Mouse (Mus musculus) natural killer cell, adult 2 months (primary cell): Measurements from ENCODE around the gene Drd1.

ENCODE experiments used
- DNase-seq, 2 experiments: peaks; one replicate each; pipeline ENCODE4 v3.0.0; 2022; ENCODE audit warnings: low spot score in 2 of 2

The Drd1 gene

GRCm38 (mm10) chr13:54055448-54055861, at the start of gene Drd1:
Drd1 (minus strand) TSS chr13:54055705.
- DNase-seq: peak; percentile 34 to 73

- no peak for DNase-seq
Observed at GRCm38 (mm10) chr13:54103866-54104265, 48.4 kb upstream of the Drd1 start.

DNA sequence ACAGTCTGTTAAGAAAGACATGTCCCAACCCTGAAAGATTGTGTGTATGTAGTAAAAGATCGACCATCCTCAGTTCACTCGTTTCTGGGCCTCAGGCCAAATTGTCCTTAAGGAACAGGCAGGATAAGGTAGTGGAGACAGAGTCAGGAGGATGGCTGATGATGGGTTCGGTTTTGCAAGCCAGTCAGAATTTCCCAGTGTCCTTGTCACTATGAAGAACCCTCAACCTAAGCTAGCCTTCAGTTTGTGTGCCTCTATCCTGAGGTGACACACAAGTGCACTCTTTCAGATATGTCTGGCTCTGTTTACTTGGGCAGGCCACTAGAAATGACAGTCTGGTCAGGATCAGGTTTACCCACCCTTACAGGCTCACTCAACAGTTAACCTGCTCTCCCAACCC, 47.8 kb upstream of the Drd1 start:
- no peak for DNase-seq

GRCm38 (mm10) chr13:54102061-54102460, 46.6 kb upstream of the Drd1 start:
- no peak for DNase-seq

GRCm38 (mm10) chr13:54101031-54101820, 45.7 kb upstream of the Drd1 start:
- DNase-seq: no peak

- no peak for DNase-seq
Observed at GRCm38 (mm10) chr13:54097797-54098196, 42.3 kb upstream of the Drd1 start.

- DNase-seq: no peak
Observed at GRCm38 (mm10) chr13:54097227-54097626, 41.7 kb upstream of the Drd1 start.

- DNase-seq: no peak
Observed at GRCm38 (mm10) chr13:54095721-54096120, 40.2 kb upstream of the Drd1 start.

GRCm38 (mm10) chr13:54094963-54095362, 39.5 kb upstream of the Drd1 start:
- DNase-seq: no peak

DNA sequence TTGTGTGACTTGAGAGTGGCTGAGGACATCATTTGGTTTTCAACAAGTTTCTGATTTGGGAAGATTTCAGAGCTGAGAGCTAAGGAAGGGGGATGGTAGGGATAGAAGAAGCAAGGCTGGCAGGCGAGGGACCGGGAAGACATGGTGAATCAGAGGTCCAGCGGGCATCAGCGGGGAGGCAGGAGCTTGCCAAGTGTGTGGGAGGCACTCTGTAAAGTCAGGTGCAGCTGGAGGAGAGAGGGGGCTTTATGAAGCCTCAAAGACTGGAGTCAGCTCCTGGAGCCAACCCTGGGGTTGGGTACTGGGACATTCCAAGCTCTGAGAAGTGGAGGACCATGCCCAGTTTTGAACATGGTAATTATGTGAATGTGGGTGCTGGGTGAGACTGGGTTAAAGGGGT, 38.8 kb upstream of the Drd1 start:
- DNase-seq: no peak

DNA sequence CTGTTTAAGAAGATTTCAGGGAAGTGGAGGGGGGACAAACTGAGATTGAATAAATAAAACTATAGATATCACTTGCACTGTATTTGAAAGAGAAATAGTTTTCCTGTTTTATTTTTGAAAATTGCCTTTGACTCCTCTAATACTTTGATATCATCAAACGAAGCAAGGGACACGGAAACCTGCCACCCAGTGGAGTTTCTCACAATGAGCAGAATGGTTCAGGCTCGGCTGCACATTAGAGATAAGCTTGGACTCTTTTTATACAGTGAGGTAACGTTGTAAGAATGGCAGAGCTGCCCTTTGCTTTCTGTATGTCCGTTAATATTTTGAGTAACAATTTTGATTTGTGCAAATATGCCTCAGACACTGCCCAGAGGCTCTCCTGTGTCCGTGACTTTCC, 36.2 kb upstream of the Drd1 start:
- DNase-seq: no peak

GRCm38 (mm10) chr13:54085266-54085665, 29.8 kb upstream of the Drd1 start:
- no peak for DNase-seq

GRCm38 (mm10) chr13:54084826-54085225, 29.3 kb upstream of the Drd1 start:
- DNase-seq: no peak

DNA sequence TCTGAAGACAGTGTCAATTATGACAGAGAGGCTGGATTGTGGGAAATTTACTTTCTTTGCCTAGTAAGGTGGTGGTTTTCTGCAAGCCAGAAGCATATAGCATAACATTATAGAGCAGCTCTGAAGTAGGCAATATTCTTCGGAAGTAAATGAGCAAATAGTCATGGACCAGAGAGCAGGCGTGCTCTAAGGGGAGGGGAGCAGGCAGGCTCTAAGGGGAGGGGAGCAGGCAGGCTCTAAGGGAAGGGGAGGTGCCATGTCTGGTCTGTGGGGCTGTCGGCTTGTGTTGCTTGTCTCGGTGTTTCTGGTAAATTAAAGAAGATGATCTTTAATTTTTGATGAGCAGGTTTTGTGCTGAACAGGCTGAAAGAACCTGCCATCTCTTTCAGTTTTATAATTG, 28.7 kb upstream of the Drd1 start:
- DNase-seq: no peak

GRCm38 (mm10) chr13:54082946-54083345, 27.4 kb upstream of the Drd1 start:
- DNase-seq: no peak

DNA sequence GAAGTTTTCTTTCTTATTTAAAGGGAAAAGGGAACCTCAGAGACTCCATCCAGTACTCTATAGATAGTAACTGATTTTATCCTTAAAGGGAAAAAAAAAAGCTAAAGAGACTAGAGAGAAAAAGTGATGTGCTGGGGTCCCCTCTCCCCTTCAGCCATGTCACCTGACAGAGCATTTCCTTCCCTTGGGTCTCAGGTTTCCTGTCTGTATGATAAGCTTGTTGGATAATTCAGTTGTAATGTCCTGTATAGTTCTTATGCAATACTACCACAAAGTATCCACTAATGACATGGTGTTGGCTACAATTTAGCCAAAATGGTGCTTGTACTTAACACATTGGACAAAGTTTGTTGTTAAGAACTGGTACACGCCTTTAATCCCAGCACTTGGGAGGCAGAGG, 25.3 kb upstream of the Drd1 start:
- no peak for DNase-seq

- no peak for DNase-seq
Observed at GRCm38 (mm10) chr13:54079782-54080759, 24.6 kb upstream of the Drd1 start.

GRCm38 (mm10) chr13:54077470-54078174, 22.1 kb upstream of the Drd1 start:
- no peak for DNase-seq

GRCm38 (mm10) chr13:54076762-54077460, 21.4 kb upstream of the Drd1 start:
- DNase-seq: no peak

GRCm38 (mm10) chr13:54076051-54076450, 20.5 kb upstream of the Drd1 start:
- DNase-seq: no peak

- DNase-seq: no peak
Observed at GRCm38 (mm10) chr13:54075416-54075815, 19.9 kb upstream of the Drd1 start.
